Mouse (Mus musculus) testis, postnatal 10 days (tissue): Measurements from ENCODE around the gene Gtpbp6.
"Not testable (repeated sequence)": the region's sequence is repeated elsewhere in the genome, so short reads cannot be mapped to it uniquely, and the experiment has no call there.

Source experiments
- DNase-seq: peaks from one replicate; pipeline ENCODE4 v3.0.0; 2021; ENCODE audit warnings: low spot score

The Gtpbp6 gene

DNA sequence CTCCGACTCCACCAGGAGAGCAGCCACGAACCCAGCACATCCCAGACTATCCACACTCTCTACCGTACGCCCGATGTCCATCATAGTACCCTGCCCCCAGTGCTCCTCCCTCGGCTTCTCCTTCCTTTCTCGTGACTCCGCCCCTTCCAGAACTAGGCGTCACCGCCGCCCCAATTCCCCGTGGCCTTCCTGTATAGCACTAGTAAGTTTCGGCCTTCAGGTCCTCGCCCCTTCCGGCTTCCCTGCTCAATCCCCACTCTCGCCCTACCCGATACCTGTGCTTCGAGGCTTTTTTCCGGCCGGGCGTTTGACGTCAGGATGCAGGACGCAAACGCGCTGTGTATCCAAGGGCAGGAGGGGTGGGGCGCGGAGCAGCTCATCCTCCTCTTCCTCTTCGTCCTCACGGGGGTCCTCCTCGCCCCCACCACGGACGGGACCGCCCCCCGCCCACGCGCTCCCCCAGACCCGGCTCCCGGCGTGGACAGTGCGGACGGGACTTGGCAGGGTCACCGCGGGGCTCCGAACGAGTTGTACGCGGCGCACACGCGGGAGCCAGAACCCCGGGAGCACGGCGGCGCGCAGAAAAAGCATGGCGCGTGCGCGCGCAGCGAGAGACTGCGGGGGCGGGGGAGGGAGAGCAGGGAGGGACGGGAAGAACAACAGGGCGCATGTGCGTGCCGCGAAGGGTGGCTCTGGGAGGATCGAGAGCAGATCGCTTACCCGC is at the start of gene Gtpbp6:
TSS of gene Gtpbp6 (minus strand) at position 617 of the 724 bp plus-strand sequence.
- peak; percentile 97 for DNase-seq

DNA sequence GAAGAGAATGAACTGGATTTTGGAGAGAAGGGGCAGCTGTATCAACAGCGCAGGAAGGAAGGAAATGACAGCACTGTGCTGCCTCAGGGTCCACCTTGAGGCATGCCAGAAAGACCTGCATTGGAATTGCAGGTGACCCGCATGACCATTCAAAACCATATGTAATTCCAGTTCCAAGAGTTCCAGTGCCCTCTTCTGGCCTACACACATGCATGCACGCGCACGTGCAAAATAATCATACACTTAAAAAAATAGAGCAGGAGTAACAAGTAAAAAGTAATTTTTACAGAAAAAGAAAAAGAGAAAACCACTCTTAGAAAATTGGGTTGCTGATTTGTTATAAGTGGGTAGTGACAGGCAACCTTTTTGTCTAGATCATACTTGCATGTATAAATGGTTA is 35.0 kb upstream of the Gtpbp6 start:
- no peak for DNase-seq

DNA sequence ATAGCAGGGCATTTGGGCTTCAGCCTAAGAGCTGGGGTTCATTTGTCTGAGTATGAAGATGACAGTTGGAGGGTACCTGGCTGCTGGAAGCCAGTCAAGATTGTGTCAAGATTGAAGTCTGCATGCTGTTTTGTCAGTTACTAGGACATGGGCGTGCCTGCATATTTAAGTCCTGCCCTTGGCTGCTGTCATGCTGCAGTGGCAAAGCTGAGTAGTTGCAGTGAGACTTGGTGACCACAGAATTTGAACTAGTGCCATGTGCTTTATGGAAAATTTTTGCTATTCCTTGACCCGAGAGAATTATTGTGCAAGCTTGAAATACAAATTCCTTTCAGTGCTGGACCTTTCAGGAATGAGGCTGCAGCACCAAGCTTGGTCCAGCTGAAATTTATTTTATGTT is 34.3 kb upstream of the Gtpbp6 start:
- no peak for DNase-seq

DNA sequence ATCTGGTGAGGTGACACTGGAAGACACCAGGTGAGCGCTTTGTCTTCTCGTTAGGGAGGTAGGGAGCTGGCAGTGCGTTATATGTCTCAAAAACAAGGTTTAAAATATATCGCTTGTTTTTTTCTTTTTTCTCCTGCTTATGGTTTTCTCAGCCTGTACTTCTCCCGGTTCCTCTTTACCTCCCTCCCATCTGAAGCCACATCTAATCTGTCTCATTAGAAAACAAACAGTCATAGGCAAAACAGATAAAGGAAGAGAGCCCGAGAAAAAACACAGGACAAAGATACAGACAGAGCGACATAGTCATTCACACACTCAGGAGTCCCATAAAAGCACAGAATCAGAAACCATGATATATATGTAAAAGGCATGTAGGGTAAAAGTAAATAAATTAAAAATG is 32.4 kb upstream of the Gtpbp6 start:
- DNase-seq, result no peak

DNA sequence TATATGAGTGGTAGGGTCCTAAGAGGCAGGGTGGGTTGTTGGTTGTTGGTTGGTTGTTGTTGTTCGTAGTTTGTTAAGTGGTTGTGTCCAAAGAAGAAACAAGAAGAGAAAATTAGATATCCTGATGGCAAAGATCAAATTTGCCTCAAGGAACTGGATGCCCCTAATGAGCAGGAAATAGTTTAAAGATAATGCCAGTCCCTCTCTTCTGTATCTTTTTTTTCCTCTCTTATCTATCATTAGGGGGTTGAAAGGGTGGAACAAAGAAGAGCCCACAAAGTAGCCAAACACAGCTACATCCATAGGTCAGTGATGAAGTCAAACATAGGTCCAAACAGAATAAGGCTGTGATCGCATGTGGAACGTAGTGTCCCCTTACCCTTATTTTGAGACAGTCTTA is 31.3 kb upstream of the Gtpbp6 start:
- DNase-seq, result no peak

DNA sequence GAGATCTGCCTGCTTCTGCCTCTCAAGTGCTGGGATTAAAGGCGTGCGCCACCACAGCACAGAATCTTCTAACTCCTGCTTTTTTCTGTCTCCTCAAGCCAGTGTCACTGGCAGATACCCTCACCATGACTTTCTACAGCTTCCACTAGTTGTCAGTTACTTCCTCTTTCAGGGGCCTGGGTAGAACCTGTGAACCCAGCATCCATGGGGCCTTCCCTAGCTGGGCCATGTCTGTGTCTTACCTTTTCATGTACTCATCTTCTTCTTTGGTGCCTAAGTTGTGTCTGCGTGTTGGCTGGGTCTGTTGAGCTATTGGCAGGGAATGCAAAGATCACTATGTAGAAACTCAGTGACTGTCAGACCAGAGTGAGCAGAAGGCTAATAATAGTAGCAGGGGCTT is 29.8 kb upstream of the Gtpbp6 start:
- no peak for DNase-seq

DNA sequence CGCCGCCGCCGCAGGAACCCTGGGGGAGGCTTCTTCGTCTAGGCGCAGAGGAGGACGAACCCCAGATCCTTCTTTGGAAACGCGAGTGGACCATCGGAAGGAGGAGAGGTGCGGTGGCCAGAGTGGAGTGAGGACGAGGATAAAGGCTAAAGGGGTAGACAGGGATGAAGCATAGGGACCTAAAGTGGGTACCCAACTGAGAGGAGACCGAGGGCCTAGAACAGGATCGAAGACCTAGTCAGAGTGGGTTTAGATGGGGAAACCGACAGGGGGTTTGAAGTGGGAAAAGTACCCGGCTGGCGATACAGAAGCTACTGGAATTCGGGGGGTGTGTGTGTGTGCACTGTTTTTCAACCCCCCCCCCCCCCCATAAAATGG is 28.1 kb upstream of the Gtpbp6 start:
- no peak for DNase-seq

DNA sequence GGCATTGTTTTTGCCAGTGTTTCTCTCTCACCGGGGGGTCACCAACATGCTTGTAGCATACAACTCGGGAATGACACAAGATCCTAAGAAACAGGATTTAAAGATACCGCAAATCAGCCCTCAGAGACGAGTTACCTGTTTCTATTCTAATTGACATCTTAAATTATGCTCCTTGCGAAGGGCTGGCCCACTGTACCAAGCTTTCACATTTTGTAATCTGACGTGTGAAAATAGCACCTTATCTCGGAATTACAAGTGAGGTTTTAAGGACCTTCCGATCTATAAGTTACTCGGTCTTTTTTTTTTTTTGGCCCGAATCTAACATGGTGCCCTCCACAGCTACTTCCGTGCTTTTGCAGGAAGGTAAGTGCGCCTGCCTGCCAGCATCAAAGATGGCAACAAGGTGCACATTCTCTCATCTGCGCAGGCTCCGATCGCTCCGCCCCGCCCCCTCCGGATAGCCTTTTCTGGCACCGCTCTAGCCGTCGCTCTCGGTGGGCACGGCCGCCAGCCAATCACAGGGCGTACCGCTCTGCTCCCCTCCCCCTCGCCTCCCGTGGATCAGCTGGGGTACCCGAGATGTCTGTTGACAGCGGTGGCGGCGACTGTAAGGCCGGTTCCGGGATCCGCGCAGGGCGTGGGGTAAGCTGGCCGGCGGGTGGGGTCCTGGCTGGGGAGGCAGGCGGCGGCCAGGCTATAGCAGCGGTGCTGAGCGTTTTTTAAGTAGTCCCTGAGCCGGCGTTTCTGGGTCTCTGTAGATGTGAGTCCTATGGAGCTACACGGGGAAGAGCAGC is 27.5 kb upstream of the Gtpbp6 start, which contains the start of gene Chfr:
TSS of gene Chfr (plus strand) at position 550 of the 794 bp plus-strand sequence.
- peak; percentile 99 for DNase-seq

DNA sequence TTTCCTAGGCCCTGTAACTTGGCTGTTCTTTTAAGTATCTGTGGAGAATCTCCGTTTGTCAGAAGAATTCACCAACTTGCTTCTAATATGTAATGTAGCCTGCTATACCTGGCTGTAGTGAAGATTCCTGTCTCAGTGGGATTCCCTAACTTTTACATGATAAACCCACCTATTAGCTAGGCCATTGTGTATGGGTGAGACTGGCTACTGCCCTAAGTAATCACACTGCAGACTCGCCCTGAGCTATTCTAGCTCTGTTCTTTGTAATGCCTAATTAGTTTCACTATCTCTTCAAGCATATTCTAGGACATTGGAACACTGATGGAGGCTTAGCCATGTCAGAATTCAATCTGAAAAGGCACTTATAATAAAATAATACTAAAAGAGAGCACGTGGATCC is 14.4 kb upstream of the Gtpbp6 start:
- DNase-seq, result not testable (repeated sequence)

DNA sequence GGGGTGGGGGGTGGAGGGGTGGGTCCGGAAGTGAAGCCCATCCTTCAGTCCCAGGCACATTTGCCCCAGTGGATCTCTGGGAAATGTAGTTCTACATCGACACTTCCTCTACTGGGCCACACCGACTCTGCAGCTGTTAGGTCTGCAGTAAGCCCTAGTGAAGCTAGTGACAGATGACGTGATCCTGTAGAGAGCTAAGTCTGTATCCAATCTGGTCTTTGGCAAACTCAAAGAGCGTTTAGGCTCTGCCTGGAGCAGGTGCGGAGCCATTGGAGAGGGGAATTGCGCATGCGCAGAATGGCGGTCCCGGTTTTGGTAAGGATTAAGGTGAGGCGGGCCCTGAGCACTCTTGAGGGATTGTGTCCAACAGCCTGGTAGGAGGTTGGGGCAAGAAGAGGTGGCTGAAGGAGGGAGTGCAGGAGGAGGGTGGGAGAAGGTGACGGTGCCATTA is 2.0 kb upstream of the Gtpbp6 start, which contains the start of gene Zfp605:
TSS of gene Zfp605 (plus strand) at position 102 of the 451 bp plus-strand sequence.
- DNase-seq, result peak; percentile 95

DNA sequence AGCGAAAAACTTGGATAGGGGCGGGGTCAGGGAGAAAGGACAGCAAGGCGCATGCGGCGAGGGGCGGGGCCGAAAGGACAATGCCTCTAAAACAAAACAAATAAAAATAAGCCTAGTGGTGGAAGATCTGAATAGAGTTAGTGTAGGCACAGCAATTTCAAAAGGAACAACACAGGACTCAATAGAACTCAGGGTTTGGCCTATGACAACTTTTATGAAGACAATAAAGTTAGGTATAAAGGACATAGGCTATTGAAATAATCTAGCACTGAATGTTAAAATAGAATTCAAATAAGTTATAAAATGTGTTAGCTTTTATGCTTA is 270 bp upstream of the Gtpbp6 start:
- no peak for DNase-seq

DNA sequence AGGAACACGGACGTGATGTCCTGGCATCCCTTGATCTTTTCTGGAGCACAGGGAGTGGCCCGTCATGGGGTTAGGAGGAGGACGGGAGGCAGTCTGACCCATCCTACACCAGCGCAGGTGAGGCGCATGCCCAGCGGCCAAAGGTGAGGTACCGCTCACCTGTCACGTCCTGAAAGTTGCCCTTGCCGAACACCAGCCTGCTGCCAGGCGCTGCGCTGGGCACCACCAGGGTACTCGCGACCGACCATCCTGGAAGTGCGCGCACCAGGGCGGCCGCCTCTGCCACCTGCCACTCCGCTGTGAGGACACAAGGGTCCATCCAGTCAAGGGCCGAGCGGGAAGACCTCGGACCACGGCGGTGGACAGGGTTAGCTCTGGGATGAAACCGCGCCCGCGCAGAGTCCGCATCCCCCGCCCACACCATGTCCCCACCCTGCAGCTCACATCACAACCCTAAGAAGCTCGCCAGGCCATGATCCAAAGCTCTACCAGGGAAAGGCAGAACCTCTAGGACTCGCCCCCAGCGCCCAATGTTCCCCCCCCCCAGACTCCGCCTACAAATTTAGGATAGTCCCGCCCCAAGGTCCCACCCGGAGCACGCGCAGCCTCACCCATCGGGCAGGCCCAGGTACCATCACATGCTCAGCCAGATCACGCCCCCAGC is 964 bp downstream of the Gtpbp6 start:
- peak; percentile 73 for DNase-seq

DNA sequence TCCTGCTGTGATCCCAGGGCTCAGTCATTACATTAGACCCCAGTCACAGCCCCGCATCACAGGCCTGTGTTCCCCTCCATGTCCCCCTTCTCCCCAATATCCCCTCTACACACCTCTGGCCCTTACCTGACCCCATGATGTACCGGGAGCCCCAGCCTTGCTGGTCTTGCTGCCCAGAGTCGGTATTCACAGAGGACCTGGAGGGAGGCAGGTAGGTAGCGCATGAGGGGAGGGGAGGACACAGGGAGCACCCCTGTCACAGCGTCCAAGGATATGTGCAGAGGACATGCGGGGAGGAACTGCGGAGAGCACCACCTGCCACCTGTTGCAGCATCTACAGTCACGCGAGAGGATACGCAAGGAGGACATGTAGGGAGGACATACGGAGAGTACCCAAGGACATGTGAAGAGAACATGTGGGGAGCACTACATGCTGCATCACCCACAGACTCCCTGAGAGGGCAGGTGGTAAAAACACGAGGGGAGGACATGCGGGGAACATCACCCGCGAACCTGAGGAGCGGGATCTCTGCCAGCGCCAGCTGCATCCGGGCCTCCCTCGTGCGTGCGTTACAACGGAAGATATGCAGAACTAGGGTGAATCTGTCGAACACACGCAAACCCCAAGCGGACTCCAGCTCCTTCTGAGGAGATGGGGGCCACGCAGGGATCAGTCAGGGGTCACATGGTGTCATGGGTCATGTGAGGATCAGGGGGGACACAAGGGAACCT is 1.7 kb downstream of the Gtpbp6 start:
- peak; percentile 45 for DNase-seq

DNA sequence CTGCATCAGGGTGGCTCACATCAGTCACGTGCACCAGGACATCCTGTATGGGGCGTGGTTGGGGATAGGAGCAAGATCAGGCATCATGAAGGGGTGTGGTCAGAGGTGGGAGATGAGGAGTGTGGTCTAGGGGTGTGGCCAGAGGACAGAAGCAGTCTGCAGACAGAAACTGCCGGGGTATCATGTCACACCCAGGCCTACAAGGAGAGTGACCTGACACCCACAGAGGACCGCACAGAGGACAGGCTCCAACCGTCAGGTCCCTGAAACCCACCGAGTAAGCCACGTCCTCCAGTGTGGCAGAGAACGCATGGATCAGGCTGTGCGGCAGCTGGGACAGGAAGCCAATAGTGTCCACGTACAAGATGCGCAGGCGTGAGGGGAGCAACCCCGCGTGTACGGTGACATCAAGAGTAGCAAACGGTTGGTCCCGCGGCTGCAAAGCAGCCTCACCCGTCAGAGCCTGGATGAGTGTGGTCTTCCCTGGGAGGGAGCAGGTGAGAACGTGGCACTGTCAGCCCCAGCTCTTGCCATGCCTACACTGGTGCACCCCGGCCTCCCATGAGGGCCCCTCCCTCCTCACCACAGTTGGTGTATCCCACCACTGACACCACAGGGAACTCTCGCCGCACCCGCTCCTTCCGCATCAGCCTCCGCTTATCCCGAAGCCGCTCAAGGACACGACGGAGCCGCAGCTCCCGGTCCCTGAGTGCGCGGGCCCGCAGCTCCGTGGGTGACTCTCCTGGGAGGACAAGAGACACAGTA is 3.2 kb downstream of the Gtpbp6 start:
- DNase-seq, result peak; percentile 47

DNA sequence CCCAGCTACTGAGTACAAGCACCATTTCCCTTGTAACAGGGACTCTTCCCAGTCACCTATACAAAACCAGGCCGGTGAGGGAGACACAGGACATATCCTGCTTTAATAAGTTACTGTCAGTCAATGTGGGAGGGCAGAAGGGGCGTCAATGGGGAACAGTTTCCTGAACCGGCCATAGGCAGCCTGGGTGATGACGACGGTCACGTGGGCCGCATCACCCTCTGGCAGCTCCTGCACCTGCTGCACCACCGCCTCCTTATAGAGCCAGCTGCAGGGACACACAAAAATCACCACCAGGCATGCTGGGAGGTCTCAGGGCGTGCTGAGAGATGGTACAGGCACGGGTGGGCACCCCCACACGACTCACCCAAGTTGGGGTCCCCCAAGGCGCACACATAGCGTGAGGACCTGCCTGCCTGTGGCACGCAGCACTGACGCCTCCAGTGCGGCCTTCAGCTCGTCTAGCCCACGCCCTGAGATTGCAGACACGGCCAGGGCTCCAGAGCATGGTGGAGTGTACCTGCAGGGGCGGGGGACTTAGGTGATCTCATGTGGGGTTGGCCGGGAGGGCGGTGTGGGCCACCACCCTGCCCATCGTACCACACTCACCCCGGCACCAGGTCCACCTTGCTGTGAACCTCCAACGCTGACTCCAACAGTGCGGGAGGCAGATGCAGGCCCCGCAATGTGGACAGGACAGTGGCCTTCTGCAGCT is 3.9 kb downstream of the Gtpbp6 start:
- no peak for DNase-seq

DNA sequence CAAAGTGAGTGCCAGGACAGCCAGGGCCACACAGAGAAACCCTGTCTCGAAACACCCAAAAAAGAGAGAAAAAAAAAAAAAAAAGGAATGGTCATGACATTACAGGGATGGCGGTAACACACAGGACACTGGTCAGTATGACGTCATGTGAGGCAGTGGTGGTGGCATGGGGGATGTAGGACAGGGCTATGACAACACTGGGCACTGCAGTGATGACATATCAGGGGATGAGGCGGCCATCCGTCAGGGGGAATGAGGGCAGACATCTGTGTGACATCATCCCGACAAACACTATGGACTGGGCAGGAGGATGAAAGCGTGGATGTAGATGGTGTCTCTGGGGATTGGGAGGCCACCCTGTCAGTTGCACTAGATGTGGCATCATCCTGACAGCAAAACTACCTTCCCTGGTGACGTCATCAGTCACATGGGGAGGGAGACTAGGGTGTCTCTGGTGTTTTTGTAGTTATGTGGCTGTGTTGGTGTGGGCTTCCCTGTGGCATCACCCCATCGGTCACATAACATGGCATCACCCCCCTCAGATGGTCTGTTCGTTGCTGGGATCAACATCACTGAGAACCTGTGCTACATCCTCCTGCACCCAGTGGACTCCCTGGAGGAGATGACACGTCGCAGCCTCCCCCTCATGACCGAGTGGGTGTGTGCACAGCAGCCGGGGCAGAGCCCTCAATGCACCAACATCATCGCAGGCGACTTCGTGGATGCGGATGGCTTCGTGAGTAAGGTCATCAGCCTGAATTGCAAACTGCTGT is 5.0 kb downstream of the Gtpbp6 start:
- DNase-seq, result no peak

DNA sequence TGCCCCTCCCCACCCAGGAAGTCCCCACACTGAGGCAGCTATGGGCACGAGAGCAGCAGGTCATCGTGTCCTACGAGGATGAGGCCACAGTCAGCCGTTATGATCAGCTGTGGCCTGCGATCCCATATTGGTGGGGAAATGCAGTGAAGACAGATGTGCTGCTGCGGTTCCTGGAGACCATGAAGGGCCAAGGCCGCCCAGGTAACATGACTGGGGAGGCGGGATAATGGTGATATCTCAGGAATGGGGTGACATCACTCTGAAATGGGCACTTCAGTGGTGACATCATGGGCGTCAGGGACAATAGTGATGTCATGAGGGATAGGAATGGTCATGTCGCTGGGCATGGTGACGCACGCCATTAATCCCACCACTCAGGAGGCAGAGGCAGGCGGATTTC is 5.6 kb downstream of the Gtpbp6 start:
- DNase-seq, result no peak

DNA sequence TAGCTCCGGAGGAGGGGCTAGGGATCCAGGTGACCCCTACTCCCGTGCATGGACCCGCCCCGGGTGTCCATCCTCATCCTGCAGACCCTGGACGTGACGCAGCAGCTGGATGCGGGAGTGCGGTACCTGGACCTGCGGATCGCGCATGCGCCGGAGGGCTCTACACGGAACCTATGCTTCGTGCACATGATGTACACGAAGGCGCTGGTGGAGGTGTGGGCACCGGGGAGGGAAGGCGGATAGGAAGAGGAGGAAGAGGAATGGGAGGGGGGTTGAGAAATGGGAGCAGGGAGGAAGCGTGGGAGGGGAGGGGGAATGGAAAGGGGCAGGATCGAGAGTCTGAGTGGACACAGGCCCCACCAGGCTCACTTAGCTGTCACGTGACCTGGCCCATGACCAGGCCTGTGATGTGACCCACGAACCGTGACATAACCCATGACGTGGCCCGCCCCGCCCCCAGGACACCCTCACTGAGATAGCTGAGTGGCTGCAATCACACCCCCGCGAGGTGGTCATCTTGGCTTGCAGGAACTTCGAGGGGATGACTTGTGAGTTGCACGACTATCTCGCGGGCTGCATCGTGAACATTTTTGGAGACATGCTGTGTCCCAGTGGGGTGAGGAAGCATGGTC is 6.2 kb downstream of the Gtpbp6 start:
- DNase-seq, result peak; percentile 76

DNA sequence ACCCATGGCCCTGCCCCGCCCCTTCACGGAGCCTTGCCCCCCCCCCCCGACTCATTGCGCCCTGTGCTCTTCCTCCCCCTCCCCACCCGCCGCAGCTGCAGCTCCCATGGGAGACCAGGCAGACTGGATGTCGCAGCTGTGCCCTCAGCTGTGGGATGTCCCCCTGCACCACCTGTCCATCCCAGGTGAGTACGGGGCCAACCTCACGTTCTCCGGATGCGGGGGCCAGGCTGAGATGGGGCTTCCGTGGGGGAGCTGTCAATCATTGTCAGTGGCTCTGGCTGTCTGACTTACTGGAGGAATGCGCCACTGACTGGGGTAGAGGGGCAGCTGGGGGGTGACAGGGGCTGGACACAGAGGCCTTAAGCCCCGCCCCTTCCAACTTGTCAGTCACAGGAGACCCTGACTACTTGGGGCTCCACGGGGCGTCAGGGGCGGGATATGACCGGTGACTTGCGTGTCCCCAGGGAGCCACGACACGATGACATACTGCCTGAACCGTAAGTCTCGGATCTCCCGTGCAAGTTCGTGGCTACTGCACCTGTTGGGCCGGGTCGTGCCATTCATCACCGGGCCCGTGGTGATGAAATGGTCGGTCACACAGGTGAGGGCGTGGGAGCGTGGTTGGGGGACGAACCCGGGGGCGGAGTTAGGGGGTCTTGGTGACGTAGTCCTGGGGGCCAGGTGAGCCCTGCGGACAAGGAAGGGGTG is 6.9 kb downstream of the Gtpbp6 start:
- DNase-seq, result peak; percentile 64
